Mouse (Mus musculus): ENCODE measurements around the gene Grin2a. TPM values are rescaled to one million over a fixed set of nuclear protein-coding genes. Genes with fewer than 3 reads are reported as not detected.

The Grin2a gene
- polyA plus RNA-seq, 1 experiment = 0.06 TPM

GRCm38 (mm10) chr16:9865710-9866109 is 129.7 kb downstream of the Grin2a start:
- DNase-seq (ENCODE audit: low spot score) = no peak

GRCm38 (mm10) chr16:9865039-9865438 is 130.3 kb downstream of the Grin2a start:
- DNase-seq (ENCODE audit: low spot score) = no peak

- no peak for DNase-seq (ENCODE audit: low spot score)
Observed at GRCm38 (mm10) chr16:9857758-9858157, 137.6 kb downstream of the Grin2a start.

- no peak for DNase-seq (ENCODE audit: low spot score)
Observed at GRCm38 (mm10) chr16:9851265-9851988, 143.9 kb downstream of the Grin2a start.

- DNase-seq (ENCODE audit: low spot score) = no peak
Observed at GRCm38 (mm10) chr16:9841496-9841895, 153.9 kb downstream of the Grin2a start.

- DNase-seq (ENCODE audit: low spot score) = no peak
Observed at GRCm38 (mm10) chr16:9836542-9836941, 158.8 kb downstream of the Grin2a start.

GRCm38 (mm10) chr16:9834236-9834635 is 161.1 kb downstream of the Grin2a start:
- DNase-seq (ENCODE audit: low spot score) = no peak

GRCm38 (mm10) chr16:9825110-9825483 is 170.3 kb downstream of the Grin2a start:
- no peak for DNase-seq (ENCODE audit: low spot score)

GRCm38 (mm10) chr16:9824436-9825109 is 170.8 kb downstream of the Grin2a start:
- DNase-seq (ENCODE audit: low spot score) = no peak

- DNase-seq (ENCODE audit: low spot score) = no peak
Observed at GRCm38 (mm10) chr16:9823686-9824085, 171.7 kb downstream of the Grin2a start.

GRCm38 (mm10) chr16:9819508-9819907 is 175.9 kb downstream of the Grin2a start:
- DNase-seq (ENCODE audit: low spot score) = no peak

GRCm38 (mm10) chr16:9801338-9801737 is 194.0 kb downstream of the Grin2a start:
- no peak for DNase-seq (ENCODE audit: low spot score)

- DNase-seq (ENCODE audit: low spot score) = no peak
Observed at GRCm38 (mm10) chr16:9800221-9800620, 195.1 kb downstream of the Grin2a start.

- DNase-seq (ENCODE audit: low spot score) = no peak
Observed at GRCm38 (mm10) chr16:9792976-9793375, 202.4 kb downstream of the Grin2a start.

GRCm38 (mm10) chr16:9786261-9786660 is 209.1 kb downstream of the Grin2a start:
- no peak for DNase-seq (ENCODE audit: low spot score)

- no peak for DNase-seq (ENCODE audit: low spot score)
Observed at GRCm38 (mm10) chr16:9785821-9786220, 209.5 kb downstream of the Grin2a start.

- DNase-seq (ENCODE audit: low spot score) = no peak
Observed at GRCm38 (mm10) chr16:9768981-9769380, 226.4 kb downstream of the Grin2a start.

- no peak for DNase-seq (ENCODE audit: low spot score)
Observed at GRCm38 (mm10) chr16:9768356-9768755, 227.0 kb downstream of the Grin2a start.

GRCm38 (mm10) chr16:9767946-9768345 is 227.4 kb downstream of the Grin2a start:
- DNase-seq (ENCODE audit: low spot score) = no peak

GRCm38 (mm10) chr16:9764086-9764485 is 231.3 kb downstream of the Grin2a start:
- no peak for DNase-seq (ENCODE audit: low spot score)

- no peak for DNase-seq (ENCODE audit: low spot score)
Observed at GRCm38 (mm10) chr16:9760347-9760746, 235.0 kb downstream of the Grin2a start.

GRCm38 (mm10) chr16:9756849-9757248 is 238.5 kb downstream of the Grin2a start:
- DNase-seq (ENCODE audit: low spot score) = no peak

- DNase-seq (ENCODE audit: low spot score) = no peak
Observed at GRCm38 (mm10) chr16:9754061-9754460, 241.3 kb downstream of the Grin2a start.

Data from urinary bladder, adult 2 months (tissue).